ENCODE assay signal across 12 mouse cellular contexts in the genomic region with DNA sequence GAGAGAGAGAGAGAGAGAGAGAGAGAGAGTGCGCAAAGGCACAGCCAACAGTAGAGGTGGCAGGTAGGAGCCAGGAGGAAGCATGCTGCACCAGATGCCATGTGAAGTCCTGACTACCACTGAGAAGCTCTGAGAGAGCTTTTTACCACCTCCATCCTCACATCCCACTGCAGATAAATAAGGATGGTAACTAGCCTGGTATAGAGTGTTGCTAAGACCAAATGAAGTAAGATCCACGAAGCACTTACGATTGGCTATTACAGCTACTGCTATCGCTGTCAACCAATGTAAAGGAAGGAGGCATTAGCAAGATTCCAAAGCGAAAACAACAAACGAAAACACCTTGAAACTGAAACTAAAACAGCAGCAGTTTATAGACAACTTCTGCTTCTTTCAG. TPM values are rescaled to one million over a fixed set of nuclear protein-coding genes. Genes with fewer than 3 reads are reported as not detected.
DNase-seq lines count a peak whose midpoint lies in the region; ATAC-seq and TF ChIP-seq lines count a peak whose summit lies in the region.
"Had no signal": no experiment of that assay in that cellular context is flagged by ENCODE, and none has a peak within 500 bp of the region (broad histone marks: within the 10 kb centered on the region; RNA-seq: fewer than 3 reads in every experiment).

No protein-coding gene starts in this region.

- H3K4me2 ChIP-seq in lung, embryonic 15.5 days: no peak overlapping the region
- H3K4me2 ChIP-seq: embryonic facial prominence, embryonic 15.5 days; lung, embryonic 14.5 days; neural tube, embryonic 12.5 days had no signal

- no peak for TF ChIP-seq RAD21 in MEL (IDR thresholded peaks at IDR 0.05; ENCODE audit: low read depth, low read length)

- H3K4me3 ChIP-seq in lung, embryonic 15.5 days: no peak overlapping the region
- peak overlapping the region; percentile 49 to 93 for H3K4me3 ChIP-seq in MEL (ENCODE audit: control insufficient read depth in 1 of 2, insufficient read depth in 1 of 2, low read depth in 2 of 2, low read length in 2 of 2)
- H3K4me3 ChIP-seq: embryonic facial prominence, embryonic 15.5 days; neural tube, embryonic 12.5 days had no signal

- no peaks in the 10 kb centered on the region for H3K36me3 ChIP-seq in lung, embryonic 15.5 days
- H3K36me3 ChIP-seq in MEL (ENCODE audit: control insufficient read depth in 1 of 2, insufficient read depth in 2 of 2, low read length in 2 of 2): peaks cover 0 to 33% of the 10 kb centered on the region in 2 experiments; a peak in 2 of 4 replicates
- H3K36me3 ChIP-seq: embryonic facial prominence, embryonic 15.5 days; neural tube, embryonic 12.5 days had no signal

- TF ChIP-seq POLR2A in MEL (IDR thresholded peaks at IDR 0.05; ENCODE audit: control insufficient read depth in 1 of 2, insufficient read depth in 1 of 2, low read depth in 1 of 2, low read length in 2 of 2, poor library complexity in 1 of 2): no peak

- ATAC-seq in lung, embryonic 15.5 days (ENCODE audit: borderline replicate concordance, extremely low read depth, low FRiP score, low TSS enrichment): no peak
- ATAC-seq in granulocyte monocyte progenitor cell, adult 5-6 weeks (replicated peaks; ENCODE audit: poor library complexity, severe bottlenecking): peak; percentile 60
- ATAC-seq in neutrophil, adult 5-6 weeks (ENCODE audit: extremely low read depth, insufficient number of reproducible peaks, low FRiP score, poor library complexity, severe bottlenecking): peak; percentile 51
- ATAC-seq in cerebellum, adult (ENCODE audit: insufficient number of reproducible peaks, low FRiP score, low TSS enrichment): no peak

- no peaks in the 10 kb centered on the region for H3K9me3 ChIP-seq in lung, embryonic 15.5 days
- no peaks in the 10 kb centered on the region for H3K9me3 ChIP-seq in MEL (replicated peaks; ENCODE audit: insufficient read depth, low read length)
- H3K9me3 ChIP-seq: embryonic facial prominence, embryonic 15.5 days; neural tube, embryonic 12.5 days had no signal

- TF ChIP-seq EP300 in MEL (IDR thresholded peaks at IDR 0.05; ENCODE audit: low read depth in 1 of 2, low read length in 2 of 2): no peak; a peak in 1 of 4 replicates

- TF ChIP-seq CTCF in MEL (IDR thresholded peaks at IDR 0.05 in 2 of 3, conservative IDR thresholded peaks at IDR 0.05 in 1 of 3; ENCODE audit: control insufficient read depth in 1 of 3, insufficient read depth in 1 of 3, low read depth in 2 of 3, low read length in 3 of 3, poor library complexity in 1 of 3, severe bottlenecking in 1 of 3): no peak

- H3K9ac ChIP-seq in lung, embryonic 15.5 days: no peak overlapping the region
- H3K9ac ChIP-seq in MEL (ENCODE audit: control insufficient read depth, low read depth, low read length, poor library complexity, severe bottlenecking): peak overlapping the region; percentile 3
- H3K9ac ChIP-seq: embryonic facial prominence, embryonic 15.5 days; lung, embryonic 14.5 days; neural tube, embryonic 12.5 days had no signal

- peaks cover 29% of the 10 kb centered on the region for H3K4me1 ChIP-seq in lung, embryonic 15.5 days
- peaks cover 17 to 27% of the 10 kb centered on the region in 2 experiments for H3K4me1 ChIP-seq in MEL (ENCODE audit: control insufficient read depth in 1 of 2, insufficient read depth in 2 of 2, low read length in 2 of 2)
- H3K4me1 ChIP-seq: neural tube, embryonic 12.5 days had no signal

- peaks cover 2% of the 10 kb centered on the region; the same call in 1 of the 2 replicates for H3K79me2 ChIP-seq in MEL (ENCODE audit: control insufficient read depth, insufficient read depth, low read length, poor library complexity)

- no peak for DNase-seq in lung, postnatal 10 days
- DNase-seq in MEL (ENCODE audit: low read depth, low spot score): peak; percentile 81
- no peak for DNase-seq in spleen, postnatal 10 days (ENCODE audit: low spot score in 2 of 2)
- DNase-seq: cerebellum, adult 18-20 months; kidney, adult 18-20 months; lung, embryonic 14.5 days had no signal

- H3K27me3 ChIP-seq in lung, embryonic 15.5 days: no peaks in the 10 kb centered on the region
- H3K27me3 ChIP-seq in MEL (ENCODE audit: control insufficient read depth in 1 of 2, insufficient read depth in 2 of 2, low read length in 2 of 2): no peaks in the 10 kb centered on the region
- H3K27me3 ChIP-seq: embryonic facial prominence, embryonic 15.5 days; neural tube, embryonic 12.5 days had no signal

- WGBS in lung, embryonic 15.5 days: 87% methylated on average over 6 of the region's 6 CpGs

- peak overlapping the region; percentile 15; the same call in 1 of the 2 replicates for H3K27ac ChIP-seq in lung, embryonic 15.5 days
- H3K27ac ChIP-seq in MEL (ENCODE audit: control insufficient read depth, low read depth, low read length): peak overlapping the region; percentile 26
- H3K27ac ChIP-seq: embryonic facial prominence, embryonic 15.5 days; neural tube, embryonic 12.5 days had no signal

TF ChIP-seq in MEL, 35 proteins besides CTCF, POLR2A, EP300 and RAD21:
- TF ChIP-seq MXI1 (IDR thresholded peaks at IDR 0.05; ENCODE audit: low read depth, low read length): peak; percentile 90
- TF ChIP-seq MYC (IDR thresholded peaks at IDR 0.05; ENCODE audit: low read depth, low read length): 0 out of 2 replicates have a peak, but pooled peaks have one; percentile 33
- TF ChIP-seq SIN3A (IDR thresholded peaks at IDR 0.05; ENCODE audit: low read length): peak; percentile 82
- peak; percentile 16; the same call in 1 of the 2 replicates for TF ChIP-seq ETS1 (IDR thresholded peaks at IDR 0.05; ENCODE audit: low read depth, low read length)
- TF ChIP-seq ZMIZ1 (IDR thresholded peaks at IDR 0.05; ENCODE audit: low read depth, low read length): no peak
- TF ChIP-seq NELFE (IDR thresholded peaks at IDR 0.05; ENCODE audit: low read depth, low read length): no peak; the same call in 1 of the 2 replicates
- no peak for TF ChIP-seq GABPA (IDR thresholded peaks at IDR 0.05; ENCODE audit: low read depth, low read length)
- peak; percentile 56 for TF ChIP-seq MAX (IDR thresholded peaks at IDR 0.05; ENCODE audit: low read length)
TF ChIP-seq in MEL: peak in this region for 5.

RNA-seq across cellular contexts. Expression of a gene that starts 47.3 kb away (rescaled TPM):
- 5.9 and 6.2 TPM in 2 replicates for polyA plus RNA-seq in lung, embryonic 15.5 days (2015; fragmentation: Nextera tagmentation; extraction: Ambion mirVana)
- total RNA-seq in MEL (2012; rRNA removed): 4.2 and 4.3 TPM in 2 replicates
- polyA plus RNA-seq in MEL (2012; ENCODE audit: insufficient read depth in 1 of 2, insufficient read length in 2 of 2, low read depth in 1 of 2, low replicate concordance in 2 of 2, missing spikeins in 1 of 2): 1 to 10 TPM in 1 of 2 experiments, not detected in 1; 4.6 TPM
- 17.4 and 19.4 TPM in 2 replicates for total RNA-seq in granulocyte monocyte progenitor cell, adult 5-6 weeks (2014; fragmentation: Nextera tagmentation)
- 15.5 and 21.0 TPM in 2 replicates for total RNA-seq in granulocyte monocyte progenitor cell, adult 5-6 weeks (2017)
- 27.5 and 28.7 TPM in 2 replicates for total RNA-seq in neutrophil, adult 5-6 weeks (2017)

Comparison
In these comparisons a context has a peak if more than half of its experiments do, and no peak if none do; other contexts are left out.
1. ATAC-seq: peak in granulocyte monocyte progenitor cell, adult 5-6 weeks (single experiment) and neutrophil, adult 5-6 weeks (single experiment); none in lung, embryonic 15.5 days (single experiment) and cerebellum, adult (single experiment).